Mouse (Mus musculus) lung, postnatal 10 days (tissue): ENCODE measurements around the gene Palm2.
A peak's percentile ranks its signal among the peaks of the same experiment; 100 is the strongest.
"Not testable (repeated sequence)": the region's sequence is repeated elsewhere in the genome, so short reads cannot be mapped to it uniquely, and the experiment has no call there.

ENCODE experiments used
- DNase-seq: peaks from one replicate; pipeline ENCODE4 v3.0.0; 2021

Palm2 gene

GRCm38 (mm10) chr4:57433941-57434704 lies at the start of gene Palm2:
Gene Palm2 (plus strand): TSS chr4:57434247.
- DNase-seq = peak; percentile 63

- DNase-seq = no peak
Measured at GRCm38 (mm10) chr4:57384355-57384754, 49.7 kb upstream of the Palm2 start.

- DNase-seq = no peak
Measured at GRCm38 (mm10) chr4:57391103-57391502, 42.9 kb upstream of the Palm2 start.

- no peak for DNase-seq
Measured at GRCm38 (mm10) chr4:57396414-57396813, 37.6 kb upstream of the Palm2 start.

GRCm38 (mm10) chr4:57412385-57412784 lies 21.7 kb upstream of the Palm2 start:
- not testable (repeated sequence) for DNase-seq

- no peak for DNase-seq
Measured at GRCm38 (mm10) chr4:57413016-57413415, 21.0 kb upstream of the Palm2 start.

GRCm38 (mm10) chr4:57413670-57414069 lies 20.4 kb upstream of the Palm2 start:
- DNase-seq = not testable (repeated sequence)

GRCm38 (mm10) chr4:57424011-57424410 lies 10.0 kb upstream of the Palm2 start:
- DNase-seq = no peak

GRCm38 (mm10) chr4:57428317-57428716 lies 5.7 kb upstream of the Palm2 start:
- no peak for DNase-seq

GRCm38 (mm10) chr4:57434705-57435360 lies 786 bp downstream of the Palm2 start:
- DNase-seq = no peak

GRCm38 (mm10) chr4:57436286-57436685 lies 2.2 kb downstream of the Palm2 start:
- no peak for DNase-seq

GRCm38 (mm10) chr4:57446082-57446481 lies 12.0 kb downstream of the Palm2 start:
- no peak for DNase-seq

GRCm38 (mm10) chr4:57446854-57447444 lies 12.9 kb downstream of the Palm2 start:
- DNase-seq = no peak

GRCm38 (mm10) chr4:57451896-57452295 lies 17.8 kb downstream of the Palm2 start:
- peak; percentile 79 for DNase-seq

- DNase-seq = no peak
Measured at GRCm38 (mm10) chr4:57452661-57453060, 18.6 kb downstream of the Palm2 start.

GRCm38 (mm10) chr4:57462378-57462777 lies 28.3 kb downstream of the Palm2 start:
- DNase-seq = peak; percentile 54

GRCm38 (mm10) chr4:57482435-57482834 lies 48.4 kb downstream of the Palm2 start:
- no peak for DNase-seq

GRCm38 (mm10) chr4:57486392-57486791 lies 52.3 kb downstream of the Palm2 start:
- no peak for DNase-seq

- DNase-seq = peak; percentile 16
Measured at GRCm38 (mm10) chr4:57489887-57490286, 55.8 kb downstream of the Palm2 start.

GRCm38 (mm10) chr4:57504792-57505191 lies 70.7 kb downstream of the Palm2 start:
- no peak for DNase-seq

GRCm38 (mm10) chr4:57510576-57510975 lies 76.5 kb downstream of the Palm2 start:
- DNase-seq = no peak

GRCm38 (mm10) chr4:57511734-57512133 lies 77.7 kb downstream of the Palm2 start:
- no peak for DNase-seq

GRCm38 (mm10) chr4:57513241-57513933 lies 79.3 kb downstream of the Palm2 start:
- no peak for DNase-seq
